Mouse (Mus musculus) embryo, embryonic 11 days (tissue): ENCODE measurements around the gene Ptk6.

Experiments used
- DNase-seq: peaks from one replicate; pipeline ENCODE4 v3.0.0-alpha.2; 2015

Ptk6 gene

GRCm38 (mm10) chr2:181202422-181202821 is at the start of gene Ptk6:
TSS of gene Ptk6 (minus strand) at chr2:181202789.
- DNase-seq = no peak

GRCm38 (mm10) chr2:181251841-181252240 is 49.3 kb upstream of the Ptk6 start:
- DNase-seq = no peak

GRCm38 (mm10) chr2:181249217-181249616 is 46.6 kb upstream of the Ptk6 start:
- DNase-seq = no peak

GRCm38 (mm10) chr2:181245031-181245430 is 42.4 kb upstream of the Ptk6 start:
- DNase-seq = no peak

- no peak for DNase-seq
Observed at GRCm38 (mm10) chr2:181243706-181244394, 41.3 kb upstream of the Ptk6 start.

- no peak for DNase-seq
Observed at GRCm38 (mm10) chr2:181242314-181242665, 39.7 kb upstream of the Ptk6 start.

GRCm38 (mm10) chr2:181241602-181242313 is 39.2 kb upstream of the Ptk6 start, which contains the start of gene Helz2:
TSS of gene Helz2 (minus strand) at chr2:181242027.
- peak; percentile 42 for DNase-seq

- DNase-seq = no peak
Observed at GRCm38 (mm10) chr2:181240806-181241440, 38.3 kb upstream of the Ptk6 start.

GRCm38 (mm10) chr2:181239261-181239660 is 36.7 kb upstream of the Ptk6 start:
- no peak for DNase-seq

- DNase-seq = no peak
Observed at GRCm38 (mm10) chr2:181238861-181239260, 36.3 kb upstream of the Ptk6 start.

- DNase-seq = no peak
Observed at GRCm38 (mm10) chr2:181238091-181238610, 35.6 kb upstream of the Ptk6 start.

- DNase-seq = no peak
Observed at GRCm38 (mm10) chr2:181237251-181238014, 34.8 kb upstream of the Ptk6 start.

- no peak for DNase-seq
Observed at GRCm38 (mm10) chr2:181235681-181236566, 33.3 kb upstream of the Ptk6 start.

GRCm38 (mm10) chr2:181234680-181235079 is 32.1 kb upstream of the Ptk6 start:
- no peak for DNase-seq

- no peak for DNase-seq
Observed at GRCm38 (mm10) chr2:181233443-181233842, 30.9 kb upstream of the Ptk6 start.

GRCm38 (mm10) chr2:181231171-181231570 is 28.6 kb upstream of the Ptk6 start:
- no peak for DNase-seq

- DNase-seq = no peak
Observed at GRCm38 (mm10) chr2:181228335-181228734, 25.7 kb upstream of the Ptk6 start.

- no peak for DNase-seq
Observed at GRCm38 (mm10) chr2:181227122-181227521, 24.5 kb upstream of the Ptk6 start.

- no peak for DNase-seq
Observed at GRCm38 (mm10) chr2:181224994-181225393, 22.4 kb upstream of the Ptk6 start.

- no peak for DNase-seq
Observed at GRCm38 (mm10) chr2:181220361-181220760, 17.8 kb upstream of the Ptk6 start.

- peak; percentile 90 for DNase-seq
Observed at GRCm38 (mm10) chr2:181219538-181220216, 17.1 kb upstream of the Ptk6 start, which contains the start of gene Fndc11. TSS of gene Fndc11 (plus strand) at chr2:181220013.
